Mouse (Mus musculus) lung, postnatal 25 days (tissue): ENCODE data around the gene Taf3.

Source experiments
- DNase-seq: peaks from one replicate; pipeline ENCODE4 v3.0.0; 2022; ENCODE audit warnings: low spot score

Gene Taf3

DNA sequence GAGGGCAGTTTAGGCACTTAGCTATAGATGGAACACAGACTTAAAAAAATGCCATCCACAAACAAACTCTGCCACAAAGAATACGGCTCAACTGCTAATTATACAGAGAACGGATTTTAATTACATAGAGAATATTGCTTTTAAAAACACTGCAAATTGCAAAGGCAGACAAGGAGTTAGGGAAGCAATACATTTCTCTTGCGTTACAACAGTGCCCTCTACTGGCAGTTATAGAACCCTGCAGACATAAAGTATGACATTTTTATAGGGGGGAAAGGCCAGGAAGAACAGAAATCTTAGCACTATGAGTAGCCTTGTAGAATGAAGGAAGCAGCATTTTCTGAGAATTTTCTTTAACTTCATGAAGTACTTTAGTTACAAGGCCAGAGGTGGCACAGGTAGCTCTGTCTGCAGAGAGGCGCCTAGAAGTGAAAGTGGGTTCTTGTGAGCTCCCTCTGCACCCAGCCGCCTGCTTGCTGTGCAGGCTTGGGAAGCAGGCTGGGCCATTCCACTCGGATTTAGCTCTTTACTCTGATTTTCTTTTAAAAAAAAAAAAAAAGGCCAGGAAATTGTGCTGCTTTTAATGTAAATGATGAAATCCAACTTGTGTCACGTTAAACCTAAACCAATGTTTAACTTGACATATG, 38.0 kb downstream of the Taf3 start:
- peak; percentile 33 for DNase-seq

DNA sequence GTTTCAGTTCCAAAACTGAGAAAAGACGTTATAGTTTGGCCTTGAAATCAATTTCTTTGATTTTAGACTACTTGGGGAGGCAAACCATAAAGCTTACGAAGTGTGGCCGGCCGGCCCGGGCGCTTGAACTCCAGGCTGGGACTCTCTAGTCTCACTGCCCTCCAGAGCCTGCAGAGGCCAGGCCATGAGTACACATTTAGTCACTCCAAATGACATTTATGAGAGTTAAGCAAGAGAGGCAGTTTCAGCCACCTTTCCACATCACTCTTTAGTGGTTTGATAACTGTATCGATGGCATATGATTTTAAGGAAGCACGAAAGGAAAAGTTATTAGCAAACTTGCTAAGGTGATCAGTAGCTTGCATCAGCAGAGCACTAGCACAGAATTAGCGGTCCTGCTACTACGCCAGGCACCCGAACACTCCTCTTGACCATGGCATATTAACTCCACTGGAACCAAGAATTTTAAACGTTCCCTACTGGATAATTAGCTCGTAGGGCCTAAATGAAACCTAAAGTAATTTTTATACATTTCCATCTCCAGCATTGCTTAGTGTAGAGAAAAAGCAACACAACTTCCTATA, 38.6 kb downstream of the Taf3 start:
- DNase-seq: no peak

DNA sequence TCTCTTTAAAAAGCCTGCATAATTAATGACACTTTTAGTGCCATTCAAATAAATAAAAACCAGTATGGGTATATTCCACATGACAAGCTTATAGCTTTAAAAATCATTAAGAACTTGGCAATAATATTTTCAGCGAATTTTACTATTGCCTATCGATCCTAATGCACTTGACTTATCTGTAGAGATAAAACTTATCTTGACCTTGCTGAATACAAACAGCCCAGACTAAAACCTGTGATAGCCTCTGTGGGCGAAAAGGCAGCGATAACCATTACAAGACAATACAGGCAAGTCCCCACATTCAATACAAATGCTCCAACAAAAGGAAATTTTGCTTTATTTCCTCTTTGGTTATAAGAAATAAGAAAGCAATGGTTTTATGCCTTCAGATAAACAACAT, 39.8 kb downstream of the Taf3 start:
- no peak for DNase-seq

DNA sequence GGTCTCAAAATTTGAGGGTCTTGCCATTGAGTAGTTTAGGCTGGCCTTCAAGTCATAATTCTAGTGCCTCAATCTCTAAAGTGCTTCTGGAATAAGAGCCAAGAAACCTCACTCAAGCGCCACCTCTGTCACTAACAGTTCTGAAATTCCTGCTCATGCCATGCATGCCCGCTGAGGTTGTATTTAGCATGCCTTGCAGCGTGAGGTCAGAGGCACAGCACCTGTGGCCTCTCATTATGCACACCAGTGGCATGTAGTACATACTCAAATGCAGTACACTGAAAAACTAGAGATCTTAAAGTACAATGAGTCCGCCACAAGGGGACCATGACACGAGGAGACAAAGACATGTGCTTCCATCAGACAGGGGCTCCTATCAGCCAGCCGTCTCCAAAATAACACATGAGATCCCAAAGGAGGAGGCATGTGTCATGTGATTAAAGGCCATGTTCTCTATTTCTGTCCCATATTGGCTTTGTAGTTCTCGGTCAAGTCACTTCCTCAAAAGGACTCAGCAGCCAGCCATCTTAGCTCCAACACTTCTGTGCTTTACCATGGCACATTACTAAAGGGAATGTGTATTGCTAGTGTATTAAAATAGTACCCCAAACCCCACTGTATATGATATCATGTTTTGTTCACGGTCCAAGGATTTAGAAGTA, 43.3 kb downstream of the Taf3 start:
- DNase-seq: peak; percentile 21

DNA sequence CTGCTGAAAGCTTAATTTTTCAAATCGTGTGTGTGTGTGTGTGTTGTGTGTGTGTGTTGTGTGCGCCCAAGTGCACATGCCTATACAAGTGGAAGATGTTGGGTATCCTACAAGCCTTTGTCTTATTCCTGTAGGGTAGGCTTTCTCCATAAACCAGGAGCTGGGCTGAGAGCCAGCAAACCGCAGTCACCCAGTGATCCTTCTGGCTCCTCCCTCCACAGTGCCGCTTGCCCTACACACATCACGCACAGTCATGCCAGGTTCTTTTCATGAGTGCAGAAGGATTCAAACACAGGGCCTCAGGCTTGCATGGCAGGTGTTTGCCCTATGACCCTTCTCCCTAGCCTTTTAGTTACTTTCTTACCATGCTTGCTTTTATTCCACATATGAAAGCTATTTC, 45.0 kb downstream of the Taf3 start:
- no peak for DNase-seq

DNA sequence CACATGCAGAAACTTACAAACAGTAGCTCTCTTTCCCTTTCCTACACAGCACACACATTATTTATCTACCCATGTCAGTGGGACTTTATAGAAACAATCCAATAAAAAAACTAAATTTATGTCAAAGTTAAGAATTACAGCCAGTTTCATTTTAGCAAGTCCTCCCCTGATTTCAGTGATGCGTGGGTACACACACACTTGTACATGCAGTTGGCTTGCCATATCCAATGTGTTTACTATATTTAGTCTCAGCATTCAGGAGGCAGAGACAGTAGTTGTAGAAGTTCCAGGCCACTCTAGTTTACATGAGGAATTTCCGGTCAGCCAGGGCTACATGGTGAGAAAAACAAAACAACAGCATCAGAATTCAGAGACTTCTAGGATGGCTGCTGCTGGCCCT, 46.8 kb downstream of the Taf3 start:
- no peak for DNase-seq

DNA sequence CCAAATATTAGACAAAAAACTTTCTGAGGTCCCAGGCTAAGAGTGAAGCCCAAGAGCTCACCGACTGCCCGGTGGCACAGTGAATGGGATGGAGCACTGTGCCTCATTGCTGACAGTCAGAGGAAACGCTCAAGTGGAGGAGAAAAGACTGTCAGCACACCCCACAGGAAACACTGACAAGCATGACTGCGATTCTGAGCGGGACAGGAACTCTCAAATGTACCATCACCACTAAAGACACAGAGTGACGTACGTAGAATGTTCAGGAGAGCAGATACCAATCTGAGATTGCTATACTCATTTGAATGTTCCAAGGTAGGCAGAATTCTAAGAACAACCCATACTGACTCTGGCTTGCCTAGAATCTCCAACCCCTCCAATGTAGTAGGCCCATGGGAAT, 50.9 kb downstream of the Taf3 start:
- DNase-seq: peak; percentile 24

DNA sequence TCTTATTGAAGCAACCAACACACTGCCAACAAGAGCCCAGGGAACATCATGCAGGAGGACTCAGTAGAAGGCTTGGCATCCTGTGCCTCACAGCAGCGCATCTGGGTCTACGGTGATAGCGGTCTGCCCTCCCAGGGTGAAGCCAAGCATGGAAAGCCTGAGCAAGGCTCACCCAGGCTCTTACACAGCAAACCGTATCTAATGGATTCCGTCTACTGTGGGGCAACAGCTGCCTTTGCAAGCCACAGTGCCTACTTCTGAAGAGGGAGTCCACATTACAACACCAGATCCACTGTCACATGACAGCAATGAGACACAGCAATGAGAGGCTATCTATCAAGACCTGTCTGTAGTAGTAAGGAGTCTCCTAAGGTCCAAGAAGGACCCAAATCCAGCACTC, 52.3 kb downstream of the Taf3 start:
- no peak for DNase-seq

DNA sequence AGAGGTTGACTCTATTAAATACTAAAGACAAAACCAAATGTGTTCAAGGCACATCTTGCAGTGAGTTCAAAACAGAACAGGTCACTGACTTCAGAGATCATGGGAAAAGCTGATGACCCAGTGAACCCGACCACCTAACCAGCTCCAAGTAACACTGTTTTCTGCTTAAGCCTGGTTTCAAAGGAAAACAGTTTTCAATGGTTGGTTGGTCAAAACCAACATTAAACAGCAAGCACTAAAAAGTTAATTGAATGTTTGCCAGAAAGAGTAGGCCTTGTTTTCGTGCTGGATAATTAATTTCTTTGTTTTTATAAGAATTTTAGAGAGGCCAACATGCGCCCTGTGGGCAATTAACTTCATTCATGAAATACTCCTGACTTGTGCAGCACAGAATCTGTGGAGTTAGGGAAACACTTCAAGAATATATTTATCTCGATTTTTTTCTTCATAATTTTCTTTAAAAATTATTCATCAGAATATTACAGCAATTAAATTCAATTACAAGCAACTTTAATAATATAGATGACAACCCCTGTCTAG, 57.6 kb downstream of the Taf3 start:
- DNase-seq: no peak

DNA sequence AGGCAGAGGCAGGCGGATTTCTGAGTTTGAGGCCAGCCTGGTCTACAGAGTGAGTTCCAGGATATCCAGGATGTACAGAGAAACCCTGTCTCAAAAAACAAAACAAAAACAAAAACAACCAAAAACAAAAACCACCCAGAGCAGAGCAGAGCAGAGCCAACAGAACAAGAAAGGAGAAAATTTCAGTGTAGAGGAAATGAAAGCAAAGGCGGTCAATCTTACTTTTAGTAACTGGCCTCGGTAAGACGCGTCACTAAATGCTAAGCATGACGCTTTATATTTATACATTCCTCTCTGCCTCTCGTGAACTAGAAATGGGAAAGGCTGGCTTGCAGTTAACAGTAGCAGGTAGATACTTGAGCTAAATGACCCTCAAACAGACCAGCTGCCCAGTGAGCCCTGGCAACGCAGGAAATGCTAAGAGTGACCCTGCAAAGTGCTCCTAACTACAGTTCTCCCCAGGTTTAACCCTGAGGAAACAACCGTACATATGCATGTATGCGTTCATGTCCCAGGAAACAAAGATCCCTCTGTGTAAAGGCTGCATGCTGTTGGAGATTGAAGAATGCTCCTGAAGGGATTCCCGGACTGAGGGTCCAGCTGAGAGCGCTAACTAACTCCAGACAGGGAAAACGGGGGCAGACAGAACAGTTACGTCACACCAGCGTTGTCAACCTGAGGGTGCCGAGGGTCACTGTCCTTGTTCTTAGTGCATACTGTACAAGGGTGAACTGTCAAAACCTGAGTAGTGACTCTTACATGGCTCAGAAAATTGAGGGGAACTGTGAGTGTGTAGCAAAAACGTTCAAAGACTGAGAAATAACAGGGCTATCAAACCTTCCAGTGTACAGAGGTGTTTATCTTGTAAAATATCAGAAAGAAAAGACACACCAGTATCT, 58.5 kb downstream of the Taf3 start:
- no peak for DNase-seq

DNA sequence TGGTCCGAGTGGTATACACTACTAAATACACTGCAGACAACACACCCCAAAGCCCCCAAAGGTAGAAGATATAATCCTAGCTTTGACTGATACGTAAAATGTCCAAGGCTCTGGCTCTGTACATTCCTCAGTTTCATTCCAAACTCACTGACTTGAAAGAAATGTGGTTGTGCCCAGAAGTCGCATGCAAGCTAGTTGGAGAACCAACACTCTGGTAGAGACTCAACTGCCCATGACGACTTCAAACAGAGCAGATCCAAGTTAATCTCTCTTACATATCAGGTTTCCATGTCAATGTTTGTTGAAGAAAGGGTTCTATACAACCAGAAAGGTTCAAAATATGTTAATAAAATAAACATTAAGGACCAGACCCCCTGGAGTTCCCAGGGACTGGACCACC, 60.1 kb downstream of the Taf3 start:
- no peak for DNase-seq

DNA sequence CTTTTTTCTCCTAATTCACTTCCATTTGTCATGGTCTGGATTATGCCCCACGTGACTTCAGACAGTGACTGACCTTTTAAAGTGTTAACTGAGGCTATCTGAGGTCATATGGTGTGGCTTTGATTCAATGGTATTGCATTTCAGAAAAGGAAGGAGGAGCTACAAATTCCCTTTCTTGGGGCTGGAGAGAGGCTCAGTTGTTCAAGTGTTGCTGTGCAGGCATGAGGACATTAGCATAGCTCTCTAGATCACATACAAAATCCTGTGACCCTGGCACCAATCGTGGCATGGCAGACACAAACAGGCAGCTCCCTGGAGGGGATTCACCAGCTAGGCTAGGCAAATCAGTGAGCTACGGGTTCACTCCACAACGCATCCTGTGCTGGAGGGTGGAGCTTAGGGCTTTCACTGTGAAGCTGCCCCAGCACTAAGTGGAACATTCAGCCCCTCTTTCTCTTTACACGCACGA, 62.4 kb downstream of the Taf3 start:
- no peak for DNase-seq

DNA sequence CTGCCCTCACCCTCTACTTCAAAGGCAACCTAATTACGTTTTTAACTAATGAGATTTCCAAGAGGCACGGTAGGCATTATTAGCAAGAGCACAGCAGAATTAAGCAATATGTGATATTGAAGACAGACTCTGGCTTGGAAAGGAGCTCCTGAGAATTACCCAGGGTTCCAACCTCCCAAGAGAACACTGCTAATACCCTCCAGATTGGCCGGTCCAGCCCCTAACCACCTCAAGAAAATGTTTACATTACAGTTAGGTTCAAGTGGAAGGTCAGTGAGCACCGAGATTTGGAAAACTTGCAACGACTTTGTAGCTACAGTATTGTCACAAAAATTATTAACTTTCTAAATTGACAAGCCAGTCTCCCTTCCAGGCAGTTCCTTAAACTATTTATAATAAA, 66.0 kb downstream of the Taf3 start:
- no peak for DNase-seq

DNA sequence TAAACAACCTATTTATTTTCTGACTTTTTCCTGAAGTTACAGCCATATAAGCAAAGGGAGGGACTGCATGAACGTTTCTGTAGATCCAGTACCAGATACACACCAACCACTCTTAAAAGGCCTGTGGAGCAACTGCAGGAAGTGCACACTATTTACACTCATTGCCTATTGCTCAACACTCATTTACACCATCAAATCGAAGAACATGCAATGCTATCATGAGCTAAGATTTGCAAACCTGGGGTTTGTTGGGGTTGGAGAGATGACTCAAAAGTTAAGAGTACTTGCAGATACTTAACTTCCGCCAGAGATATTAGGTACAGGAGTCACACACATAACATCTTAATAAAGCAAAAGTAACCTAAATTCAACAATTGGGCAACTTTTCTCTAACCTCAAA, 76.5 kb downstream of the Taf3 start:
- peak; percentile 23 for DNase-seq

DNA sequence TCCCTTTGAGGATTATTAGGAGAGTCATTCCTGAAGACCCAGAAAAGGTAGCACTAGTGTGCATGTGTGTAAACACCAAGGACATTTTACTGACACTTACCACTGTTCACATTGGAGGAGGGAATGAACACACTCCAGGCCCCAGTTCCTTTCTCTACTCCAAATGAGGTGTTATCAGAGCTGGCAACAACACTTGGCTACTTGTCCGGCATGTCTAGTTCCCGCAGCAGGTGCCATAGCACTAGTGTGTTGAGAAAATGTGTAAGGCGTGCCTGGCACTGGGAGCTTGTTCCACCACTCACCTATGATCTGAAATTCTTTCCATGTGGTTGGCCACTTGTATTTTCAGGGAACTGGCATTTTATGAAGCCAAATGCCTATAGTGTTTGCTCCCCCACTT, 77.8 kb downstream of the Taf3 start:
- peak; percentile 7 for DNase-seq

DNA sequence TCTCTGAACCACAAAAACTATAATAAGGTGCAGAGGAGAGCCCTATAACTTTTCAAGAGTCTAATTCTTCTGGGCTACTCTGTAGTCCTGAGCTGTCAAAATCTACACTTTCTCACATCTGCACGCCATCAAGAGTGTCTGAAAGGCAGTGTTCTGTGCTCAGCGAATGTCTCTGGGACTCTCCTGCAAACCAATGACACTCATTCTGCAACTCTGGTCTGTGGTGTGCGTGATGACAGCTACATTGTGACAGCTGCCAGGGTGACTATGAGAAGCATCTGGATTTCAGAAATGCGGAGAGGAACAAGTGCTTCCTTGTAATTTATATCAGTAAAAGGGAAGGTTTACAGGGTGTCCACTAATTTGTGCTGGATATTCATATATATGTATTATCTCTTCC, 78.2 kb downstream of the Taf3 start:
- no peak for DNase-seq

DNA sequence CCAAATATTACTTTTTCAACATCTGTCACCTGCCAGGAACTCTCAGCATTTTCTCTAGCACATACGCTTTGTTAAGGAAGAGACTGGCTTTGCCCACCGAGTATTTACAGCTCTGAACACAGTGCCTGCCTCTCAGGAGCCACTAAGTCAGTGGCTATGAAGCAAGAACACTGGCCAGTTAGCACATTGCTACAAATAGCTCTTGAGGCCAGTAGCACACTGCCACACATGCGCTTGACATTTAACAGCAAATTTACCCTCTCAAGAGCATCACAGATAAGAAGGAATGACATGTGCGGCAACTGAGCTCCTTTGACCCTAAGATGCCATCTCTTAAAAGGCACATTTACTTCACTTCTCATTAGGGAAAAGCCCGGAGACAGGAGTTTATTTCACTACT, 78.7 kb downstream of the Taf3 start:
- no peak for DNase-seq

DNA sequence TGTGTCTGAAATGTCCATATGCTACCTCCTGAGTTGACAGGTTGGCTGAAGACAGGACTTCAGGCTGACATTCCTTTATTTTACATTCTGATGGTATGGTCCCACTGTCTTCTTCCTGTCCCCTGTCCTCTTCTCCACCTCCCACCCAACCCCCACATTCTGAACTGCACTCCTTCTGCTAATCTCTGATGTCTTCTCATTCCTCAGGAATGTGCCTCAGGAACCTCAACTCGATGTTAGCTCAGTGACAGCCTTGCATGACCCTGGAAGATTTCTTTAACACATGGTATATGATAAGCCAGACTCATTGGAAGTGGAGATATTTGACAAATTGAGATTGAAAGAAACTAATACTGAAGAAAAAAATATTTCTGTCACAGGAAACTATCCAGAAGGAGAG, 81.8 kb downstream of the Taf3 start:
- DNase-seq: no peak

DNA sequence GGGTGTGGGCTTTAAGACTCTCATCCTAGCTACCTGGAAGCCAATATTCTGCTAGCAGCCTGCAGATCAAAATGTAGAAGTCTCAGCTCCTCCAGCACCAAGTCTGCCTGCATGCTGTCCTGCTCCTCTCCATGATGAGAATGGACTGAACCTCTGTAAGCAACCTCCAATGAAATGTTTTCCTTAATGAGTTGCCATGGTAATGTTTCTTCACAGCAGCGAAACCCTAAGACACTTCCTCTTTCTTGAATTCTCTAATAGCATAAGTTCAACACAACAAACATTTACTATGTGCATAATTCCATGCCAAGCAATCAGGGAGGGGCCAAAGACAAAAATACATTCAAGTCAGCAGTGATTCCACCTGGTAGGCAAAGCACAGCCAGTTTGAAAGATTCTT, 82.8 kb downstream of the Taf3 start:
- no peak for DNase-seq

DNA sequence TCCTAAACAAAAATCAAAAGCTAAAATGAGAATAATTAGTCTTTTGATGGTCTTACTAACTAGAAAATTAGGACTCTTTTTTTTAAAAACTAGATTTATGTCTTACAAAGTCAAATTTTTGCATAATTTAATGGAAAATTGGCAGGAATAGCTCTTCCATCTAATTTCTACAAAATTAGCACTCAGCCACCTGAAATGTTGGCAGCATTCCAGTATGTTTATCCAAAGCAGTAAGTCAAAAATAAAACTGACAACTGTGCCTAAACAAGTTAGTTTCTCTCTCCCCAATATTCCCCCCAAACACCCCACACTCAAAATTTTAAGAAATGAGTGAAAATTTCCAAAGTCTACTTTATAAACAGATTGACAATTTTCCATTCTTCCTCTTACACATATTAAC, 85.5 kb downstream of the Taf3 start:
- DNase-seq: no peak

DNA sequence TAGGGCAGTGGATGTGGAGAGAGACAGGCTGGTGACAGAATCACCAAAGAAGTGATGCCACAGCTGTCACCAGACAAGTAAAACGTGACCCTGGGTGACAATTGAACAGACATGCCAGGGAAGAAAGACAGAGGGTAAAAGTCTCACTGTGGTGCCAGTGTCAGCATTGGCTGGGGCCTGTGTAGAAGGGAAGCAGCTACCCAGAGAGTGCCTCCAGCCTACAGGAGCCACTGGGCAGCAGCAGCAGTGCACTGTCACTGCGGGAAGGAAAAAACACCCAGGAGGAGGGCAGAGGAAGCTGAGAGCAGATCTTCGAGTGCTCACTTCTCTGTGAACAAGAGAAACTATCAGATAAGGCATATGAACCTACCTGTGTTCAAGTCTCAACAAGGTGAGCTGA, 86.7 kb downstream of the Taf3 start:
- no peak for DNase-seq

DNA sequence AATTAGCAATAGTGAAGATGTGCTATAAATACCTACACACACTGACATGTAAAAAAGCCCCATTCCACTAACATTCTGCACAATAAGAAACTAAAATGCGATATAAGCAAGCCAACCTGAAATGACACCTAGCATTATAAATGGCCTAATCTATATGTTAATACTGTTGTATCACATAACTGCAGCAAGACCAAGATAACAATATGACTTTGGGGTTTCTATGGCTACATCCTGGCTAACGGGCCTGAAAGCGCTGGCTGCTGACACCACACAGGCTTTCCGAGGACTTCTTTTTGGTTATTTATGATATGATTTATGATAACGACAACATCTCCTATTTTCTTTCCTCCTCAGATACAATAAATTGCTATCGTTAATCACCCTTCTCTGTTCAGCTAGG, 90.4 kb downstream of the Taf3 start:
- DNase-seq: no peak

DNA sequence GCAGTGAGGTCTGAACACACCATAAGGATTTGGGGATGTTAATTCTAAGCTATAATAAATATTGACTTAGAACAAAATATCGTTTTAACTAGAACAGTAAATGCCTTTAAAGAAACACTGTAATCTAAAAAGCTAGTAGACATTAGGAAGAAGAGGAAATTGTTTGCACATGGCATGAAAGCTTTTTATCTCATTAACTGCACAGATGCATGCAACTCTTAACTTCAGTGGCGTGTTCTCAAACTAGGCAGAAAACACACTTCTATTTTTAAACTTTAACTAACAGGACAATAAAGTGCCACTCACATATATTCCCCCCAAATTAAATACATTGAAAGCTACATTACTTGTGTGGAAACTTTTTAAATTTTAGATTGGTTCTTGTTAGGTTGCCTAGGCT, 91.8 kb downstream of the Taf3 start:
- no peak for DNase-seq
